In genomic region chr17:29297813-29298212, GRCm38 (mm10) we compare ENCODE assay signal across 13 mouse cellular contexts. TPM values are rescaled to one million over a fixed set of nuclear protein-coding genes. Genes with fewer than 3 reads are reported as not detected.
DNase-seq lines count a peak whose midpoint lies in the region; ATAC-seq and TF ChIP-seq lines count a peak whose summit lies in the region.
"Had no signal": no experiment of that assay in that cellular context is flagged by ENCODE, and none has a peak within 500 bp of the region (broad histone marks: within the 10 kb centered on the region; RNA-seq: fewer than 3 reads in every experiment).

No protein-coding gene starts in this region.

- DNase-seq in kidney, adult 18-20 months: no peak
- DNase-seq in CH12.LX (ENCODE audit: extremely low read depth) (peak; percentile 29), MEL (ENCODE audit: low read depth, low spot score) (peak; percentile 48)
- DNase-seq in neural tube, embryonic 10.5 days (ENCODE audit: extremely low spot score, low spot score): no peak
- no peak for DNase-seq in cerebellum, postnatal 36 days
- DNase-seq: cerebellum, postnatal 25 days; layer of hippocampus, postnatal 36 days; retina, postnatal 1 day had no signal

- TF ChIP-seq RAD21 in CH12.LX (IDR thresholded peaks at IDR 0.05; ENCODE audit: low read depth, low read length) (no peak), MEL (IDR thresholded peaks at IDR 0.05; ENCODE audit: low read depth, low read length) (no peak)

- H3K4me1 ChIP-seq in kidney, embryonic 16.5 days (ENCODE audit: insufficient read depth, low read length): peaks cover 57% of the 10 kb centered on the region
- H3K4me1 ChIP-seq in CH12.LX (ENCODE audit: control insufficient read depth in 1 of 2, insufficient read depth in 2 of 2) (peaks cover 0 to 26% of the 10 kb centered on the region in 2 experiments; a peak in 2 of 4 replicates), MEL (ENCODE audit: control insufficient read depth in 1 of 2, insufficient read depth in 2 of 2, low read length in 2 of 2) (peaks cover 0 to 2% of the 10 kb centered on the region in 2 experiments; a peak in 1 of 4 replicates)

- dilution Hi-C loops in CH12.LX (cut with MboI; ENCODE audit: extremely low pct_ligation_motif_present, extremely low pct_unique_long_range_greater_than_20kb, low sequenced_read_pairs): no loop called here

- H3K9me3 ChIP-seq in kidney, embryonic 16.5 days (ENCODE audit: low read length): no peaks in the 10 kb centered on the region
- H3K9me3 ChIP-seq in CH12.LX (replicated peaks; ENCODE audit: low read length) (peaks cover 4% of the 10 kb centered on the region), MEL (replicated peaks; ENCODE audit: insufficient read depth, low read length) (no peaks in the 10 kb centered on the region)
- H3K9me3 ChIP-seq: heart, embryonic 15.5 days had no signal

- no peak for TF ChIP-seq POLR2A in CH12.LX (IDR thresholded peaks at IDR 0.05; ENCODE audit: low read depth, low read length)
- TF ChIP-seq POLR2A in MEL (IDR thresholded peaks at IDR 0.05; ENCODE audit: control insufficient read depth in 1 of 2, insufficient read depth in 1 of 2, low read depth in 1 of 2, low read length in 2 of 2, poor library complexity in 1 of 2): no peak

- no peak overlapping the region for H3K4me2 ChIP-seq in kidney, embryonic 16.5 days (replicated peaks; ENCODE audit: low read depth, low read length)
- H3K4me2 ChIP-seq in CH12.LX (ENCODE audit: insufficient read depth, low read depth, poor library complexity, severe bottlenecking): no peak overlapping the region
- H3K4me2 ChIP-seq: heart, embryonic 15.5 days had no signal

- no peaks in the 10 kb centered on the region for H3K79me2 ChIP-seq in CH12.LX (replicated peaks; ENCODE audit: control insufficient read depth, extremely low read depth, insufficient read depth, poor library complexity, severe bottlenecking)
- H3K79me2 ChIP-seq in MEL (ENCODE audit: control insufficient read depth, insufficient read depth, low read length, poor library complexity): no peaks in the 10 kb centered on the region

- WGBS in kidney, embryonic 16.5 days: 72% methylated on average over 6 of the region's 6 CpGs

- in situ Hi-C loops in CH12.LX (cut with MboI; ENCODE audit: low pct_ligation_motif_present, low pct_unique_long_range_greater_than_20kb, low sequenced_read_pairs): no loop called here

- peak in 1 of 2 experiments; percentile 30; a peak in 1 of 4 replicates for TF ChIP-seq CTCF in CH12.LX (conservative IDR thresholded peaks at IDR 0.05 in 1 of 2, IDR thresholded peaks at IDR 0.05 in 1 of 2; ENCODE audit: low read depth in 2 of 2, low read length in 2 of 2)
- TF ChIP-seq CTCF in MEL (IDR thresholded peaks at IDR 0.05 in 2 of 3, conservative IDR thresholded peaks at IDR 0.05 in 1 of 3; ENCODE audit: control insufficient read depth in 1 of 3, insufficient read depth in 1 of 3, low read depth in 2 of 3, low read length in 3 of 3, poor library complexity in 1 of 3, severe bottlenecking in 1 of 3): peak in 1 of 3 experiments; percentile 24; a peak in 1 of 6 replicates

- peak overlapping the region; percentile 89 for H3K27ac ChIP-seq in kidney, embryonic 16.5 days (ENCODE audit: low read length)
- H3K27ac ChIP-seq in CH12.LX (ENCODE audit: insufficient read depth, low read depth) (no peak overlapping the region), MEL (ENCODE audit: control insufficient read depth, low read depth, low read length) (no peak overlapping the region)
- H3K27ac ChIP-seq: heart, embryonic 15.5 days had no signal

- no peak for TF ChIP-seq EP300 in CH12.LX (IDR thresholded peaks at IDR 0.05; ENCODE audit: low read length)
- TF ChIP-seq EP300 in MEL (IDR thresholded peaks at IDR 0.05; ENCODE audit: low read depth in 1 of 2, low read length in 2 of 2): no peak

- ATAC-seq in kidney, embryonic 16.5 days (ENCODE audit: low FRiP score, low TSS enrichment): no peak; the same call in 1 of the 2 replicates
- 0 out of 2 replicates have a peak, but pooled peaks have one; percentile 14 for ATAC-seq in neutrophil, adult 5-6 weeks (ENCODE audit: extremely low read depth, insufficient number of reproducible peaks, low FRiP score, poor library complexity, severe bottlenecking)
- ATAC-seq: intestine, embryonic 16.5 days had no signal

- H3K36me3 ChIP-seq in kidney, embryonic 16.5 days (ENCODE audit: insufficient read depth, low read length): peaks cover 17% of the 10 kb centered on the region
- peaks cover 55 to 93% of the 10 kb centered on the region in 2 experiments for H3K36me3 ChIP-seq in CH12.LX (replicated peaks in 1 of 2; ENCODE audit: control insufficient read depth in 1 of 2, insufficient read depth in 1 of 2, low read length in 1 of 2)
- H3K36me3 ChIP-seq in MEL (ENCODE audit: control insufficient read depth in 1 of 2, insufficient read depth in 2 of 2, low read length in 2 of 2): peaks cover 2 to 10% of the 10 kb centered on the region in 2 experiments; a peak in 3 of 4 replicates

- no peak overlapping the region for H3K4me3 ChIP-seq in kidney, embryonic 16.5 days (ENCODE audit: low read length)
- H3K4me3 ChIP-seq in CH12.LX (replicated peaks in 1 of 3; ENCODE audit: low read depth in 2 of 3, low read length in 2 of 3, poor library complexity in 1 of 3): no peak overlapping the region
- no peak overlapping the region for H3K4me3 ChIP-seq in MEL (ENCODE audit: control insufficient read depth in 1 of 2, insufficient read depth in 1 of 2, low read depth in 2 of 2, low read length in 2 of 2)
- H3K4me3 ChIP-seq: heart, embryonic 15.5 days had no signal

- no peaks in the 10 kb centered on the region for H3K27me3 ChIP-seq in kidney, embryonic 16.5 days (ENCODE audit: insufficient read depth, low read length)
- H3K27me3 ChIP-seq in CH12.LX (replicated peaks) (no peaks in the 10 kb centered on the region), MEL (ENCODE audit: control insufficient read depth in 1 of 2, insufficient read depth in 2 of 2, low read length in 2 of 2) (no peaks in the 10 kb centered on the region)
- H3K27me3 ChIP-seq: heart, embryonic 15.5 days had no signal

- H3K9ac ChIP-seq in kidney, embryonic 16.5 days (replicated peaks; ENCODE audit: low read length): peak overlapping the region; percentile 28; the same call in 1 of the 2 replicates
- H3K9ac ChIP-seq in CH12.LX (ENCODE audit: insufficient read depth, low read depth) (no peak overlapping the region), MEL (ENCODE audit: control insufficient read depth, low read depth, low read length, poor library complexity, severe bottlenecking) (no peak overlapping the region)
- H3K9ac ChIP-seq: heart, embryonic 15.5 days had no signal

TF ChIP-seq in CH12.LX, 34 proteins besides CTCF, POLR2A, EP300 and RAD21:
- TF ChIP-seq TCF12 (IDR thresholded peaks at IDR 0.05; ENCODE audit: low read depth, low read length): no peak
- no peak for TF ChIP-seq UBTF (IDR thresholded peaks at IDR 0.05; ENCODE audit: low read depth, low read length)
TF ChIP-seq in CH12.LX: peak in this region for 0.

TF ChIP-seq in MEL, 35 proteins besides CTCF, POLR2A, EP300 and RAD21 (continues in another document):
- TF ChIP-seq KAT2A (conservative IDR thresholded peaks at IDR 0.05; ENCODE audit: low read depth, low read length) (no peak), GABPA (IDR thresholded peaks at IDR 0.05; ENCODE audit: low read depth, low read length) (no peak)

RNA-seq across cellular contexts. Expression of gene Pi16, which starts 19.7 kb away (rescaled TPM):
- 2.4 and 3.1 TPM in 2 replicates for polyA plus RNA-seq in kidney, embryonic 16.5 days (2015; fragmentation: Nextera tagmentation; extraction: Ambion mirVana)
- total RNA-seq in CH12.LX (2012; rRNA removed): 0.13 TPM in 1 of 2 replicates, not detected in the other
- not detected in 2 replicates for total RNA-seq in CH12.LX (2014; rRNA removed)
- polyA plus RNA-seq in CH12.LX (2012; ENCODE audit: insufficient read length, low read depth): not detected in 2 replicates
- 0.08 and 0.16 TPM in 2 replicates for total RNA-seq in MEL (2012; rRNA removed)
- under 1 TPM in 1 of 2 experiments, not detected in 1; 0.42 TPM for polyA plus RNA-seq in MEL (2012; ENCODE audit: insufficient read depth in 1 of 2, insufficient read length in 2 of 2, low read depth in 1 of 2, low replicate concordance in 2 of 2, missing spikeins in 1 of 2)
- 151 and 159 TPM in 2 replicates for total RNA-seq in neutrophil, adult 5-6 weeks (2017)

RNA-seq across cellular contexts. Expression of gene BC004004, which starts 29.2 kb away (rescaled TPM):
- 85.6 TPM in 2 replicates for polyA plus RNA-seq in kidney, embryonic 16.5 days (2015; fragmentation: Nextera tagmentation; extraction: Ambion mirVana)
- total RNA-seq in CH12.LX (2012; rRNA removed) (69.1 and 75.1 TPM in 2 replicates), CH12.LX (2014; rRNA removed) (86.1 and 89.1 TPM in 2 replicates), MEL (2012; rRNA removed) (80.7 and 86.3 TPM in 2 replicates)
- polyA plus RNA-seq in CH12.LX (2012; ENCODE audit: insufficient read length, low read depth) (60.4 and 67.9 TPM in 2 replicates), MEL (2012; ENCODE audit: insufficient read depth in 1 of 2, insufficient read length in 2 of 2, low read depth in 1 of 2, low replicate concordance in 2 of 2, missing spikeins in 1 of 2) (10 to 100 TPM in 1 of 2 experiments, not detected in 1; 81.8 TPM)
- 65.4 and 72.1 TPM in 2 replicates for total RNA-seq in neutrophil, adult 5-6 weeks (2017)

RNA-seq across cellular contexts. Expression of gene Ppil1, which starts 33.8 kb away (rescaled TPM):
- polyA plus RNA-seq in kidney, embryonic 16.5 days (2015; fragmentation: Nextera tagmentation; extraction: Ambion mirVana): 167 and 186 TPM in 2 replicates
- total RNA-seq in CH12.LX (2012; rRNA removed) (97.2 and 123 TPM in 2 replicates), CH12.LX (2014; rRNA removed) (135 and 143 TPM in 2 replicates), MEL (2012; rRNA removed) (118 and 122 TPM in 2 replicates)
- polyA plus RNA-seq in CH12.LX (2012; ENCODE audit: insufficient read length, low read depth) (107 and 110 TPM in 2 replicates), MEL (2012; ENCODE audit: insufficient read depth in 1 of 2, insufficient read length in 2 of 2, low read depth in 1 of 2, low replicate concordance in 2 of 2, missing spikeins in 1 of 2) (100 to 1,000 TPM; 115 to 135 TPM)
- total RNA-seq in neutrophil, adult 5-6 weeks (2017): 23.1 and 25.7 TPM in 2 replicates

RNA-seq across cellular contexts. Expression of gene Mtch1, which starts 49.9 kb away (rescaled TPM):
- 189 and 316 TPM in 2 replicates for polyA plus RNA-seq in kidney, embryonic 16.5 days (2015; fragmentation: Nextera tagmentation; extraction: Ambion mirVana)
- total RNA-seq in CH12.LX (2012; rRNA removed) (139 and 143 TPM in 2 replicates), CH12.LX (2014; rRNA removed) (56.8 and 66.1 TPM in 2 replicates), MEL (2012; rRNA removed) (119 and 143 TPM in 2 replicates)
- polyA plus RNA-seq in CH12.LX (2012; ENCODE audit: insufficient read length, low read depth) (102 and 110 TPM in 2 replicates), MEL (2012; ENCODE audit: insufficient read depth in 1 of 2, insufficient read length in 2 of 2, low read depth in 1 of 2, low replicate concordance in 2 of 2, missing spikeins in 1 of 2) (100 to 1,000 TPM; 147 to 233 TPM)
- 65.8 and 67.3 TPM in 2 replicates for total RNA-seq in neutrophil, adult 5-6 weeks (2017)

RNA-seq across cellular contexts. Expression of gene Cpne5, which starts 59.8 kb away (rescaled TPM):
- polyA plus RNA-seq in kidney, embryonic 16.5 days (2015; fragmentation: Nextera tagmentation; extraction: Ambion mirVana): 8.2 and 10.0 TPM in 2 replicates
- 0.50 and 1.3 TPM in 2 replicates for total RNA-seq in CH12.LX (2012; rRNA removed)
- total RNA-seq in CH12.LX (2014; rRNA removed): 0.68 and 0.74 TPM in 2 replicates
- polyA plus RNA-seq in CH12.LX (2012; ENCODE audit: insufficient read length, low read depth): 1.4 and 1.9 TPM in 2 replicates
- total RNA-seq in MEL (2012; rRNA removed): 0.19 and 0.20 TPM in 2 replicates
- polyA plus RNA-seq in MEL (2012; ENCODE audit: insufficient read depth in 1 of 2, insufficient read length in 2 of 2, low read depth in 1 of 2, low replicate concordance in 2 of 2, missing spikeins in 1 of 2): 1 to 10 TPM in 1 of 2 experiments, not detected in 1; 1.0 TPM
- total RNA-seq in neutrophil, adult 5-6 weeks (2017): 1.4 and 1.8 TPM in 2 replicates
- total RNA-seq: gastrocnemius, adult 18-20 months had no signal

Comparison
In these comparisons a context has a peak if more than half of its experiments do, and no peak if none do; other contexts are left out.
1. DNase-seq: peak in CH12.LX (single experiment) and MEL (single experiment); none in kidney, adult 18-20 months (single experiment), neural tube, embryonic 10.5 days (single experiment) and cerebellum, postnatal 36 days (0 of 2).
2. RNA of gene Pi16, which starts 19.7 kb away (total RNA-seq): 151 to 159 TPM in neutrophil, adult 5-6 weeks; 0.13 TPM in CH12.LX and 0.08 to 0.16 TPM in MEL; every median in the first group is over 100 times any median in the second.